Mouse (Mus musculus) embryonic fibroblast, embryonic 13.5 days (primary cell): ENCODE measurements around the gene Hspb1. TPM values are rescaled to one million over a fixed set of nuclear protein-coding genes. Genes with fewer than 3 reads are reported as not detected.

ENCODE experiments used
- H3K27ac ChIP-seq: 2 replicates; pipeline ENCODE4 v1.5.1; 2012; ENCODE audit warnings: low read length, control low read depth, inconsistent platforms; ENCODE audit not compliant: insufficient read depth
- H3K4me1 ChIP-seq: 2 replicates; pipeline ENCODE4 v1.6.1; 2011; ENCODE audit warnings: low read length; ENCODE audit not compliant: control insufficient read depth, insufficient read depth
- H3K4me3 ChIP-seq: 2 replicates; pipeline ENCODE4 v1.5.1; 2011; ENCODE audit warnings: mild to moderate bottlenecking, control low read depth, low read length; ENCODE audit not compliant: insufficient read depth
- CTCF ChIP-seq: IDR thresholded peaks from 2 replicates; pipeline ENCODE4 v1.5.1; 2011; ENCODE audit warnings: mild to moderate bottlenecking, control low read depth, low read length, moderate library complexity, borderline replicate concordance; ENCODE audit not compliant: insufficient read depth
- POLR2A ChIP-seq: IDR thresholded peaks from 2 replicates; pipeline ENCODE4 v1.6.1; 2011; ENCODE audit warnings: low read depth, mild to moderate bottlenecking, control low read depth, low read length, moderate library complexity
- polyA plus RNA-seq: library from polyadenylated mRNA; stranded (reverse); fragments of >200 nt; gene quantifications from 2 replicates; pipeline ENCODE4 v1.2.4, GENCODE M21; 2011; ENCODE audit warnings: low read depth; ENCODE audit not compliant: missing spikeins, insufficient read length

Gene Hspb1
- polyA plus RNA-seq, 1 experiment: 124 TPM

DNA sequence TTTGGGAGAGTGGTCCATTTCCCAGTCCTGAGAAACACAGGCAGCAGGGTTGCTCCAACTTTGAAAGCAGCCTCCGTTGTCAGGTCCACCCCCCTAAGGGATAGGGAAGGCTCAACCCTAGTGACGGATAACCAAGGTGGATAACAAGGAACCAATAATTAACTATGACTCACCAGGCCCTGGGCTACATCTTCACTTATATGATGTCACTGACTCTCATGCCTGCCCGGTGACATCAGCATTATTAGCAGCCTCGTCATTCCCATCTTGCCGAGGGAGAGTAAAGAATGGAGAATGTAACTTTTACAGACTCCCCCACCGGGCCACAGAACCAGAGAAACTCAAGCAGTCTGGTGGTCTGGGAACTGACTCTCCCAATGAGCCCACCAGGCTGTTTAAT lies 3.1 kb upstream of the Hspb1 start:
- H3K4me1 ChIP-seq: peaks cover 2% of the 10 kb centered on the region; the same call in 1 of the 2 replicates
- peak overlapping the region; percentile 24; the same call in 1 of the 2 replicates for H3K27ac ChIP-seq
- no peak for TF ChIP-seq POLR2A
- TF ChIP-seq CTCF: no peak
- no peak overlapping the region for H3K4me3 ChIP-seq

DNA sequence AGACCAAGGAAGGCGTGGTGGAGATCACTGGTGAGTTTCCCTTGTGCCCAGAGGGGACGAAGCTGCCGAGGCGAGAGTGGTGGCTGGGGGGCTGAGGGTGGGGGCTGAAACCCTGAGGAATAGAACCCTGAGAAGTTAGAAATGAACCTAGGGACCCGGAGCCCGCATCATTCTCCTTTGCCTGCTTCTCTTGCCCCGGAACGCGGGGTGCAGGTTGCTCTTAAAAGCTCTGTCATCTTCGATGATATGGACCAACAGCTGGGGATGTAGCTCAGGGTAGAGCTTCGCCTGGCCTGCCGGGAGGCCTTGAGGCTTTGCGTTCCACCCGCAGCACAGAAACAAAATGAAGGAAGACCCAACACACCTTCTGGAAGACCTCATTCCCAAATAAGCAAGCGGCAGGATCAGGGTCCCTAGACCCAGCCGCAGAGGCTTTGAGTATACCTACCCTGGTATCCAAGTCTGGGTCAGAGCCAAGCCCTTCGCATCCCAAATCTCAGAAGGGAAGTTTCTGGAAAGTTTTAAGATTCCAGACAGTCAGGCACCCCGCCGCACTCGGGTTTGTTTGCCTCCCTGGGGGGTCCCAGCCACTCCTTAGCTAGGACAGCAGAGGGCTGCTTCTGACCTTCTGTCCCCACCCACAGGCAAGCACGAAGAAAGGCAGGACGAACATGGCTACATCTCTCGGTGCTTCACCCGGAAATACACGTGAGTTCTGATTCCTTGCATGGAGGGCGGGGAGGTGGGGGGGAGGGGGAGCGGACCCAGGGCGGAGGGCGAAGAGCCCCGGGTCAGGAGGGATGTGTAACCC lies 891 bp downstream of the Hspb1 start:
- H3K4me1 ChIP-seq: peaks cover 2% of the 10 kb centered on the region; the same call in 1 of the 2 replicates
- H3K4me3 ChIP-seq: peak overlapping the region; percentile 68
- no peak overlapping the region; the same call in 1 of the 2 replicates for H3K27ac ChIP-seq
- TF ChIP-seq POLR2A: peak; percentile 47; the same call in 1 of the 2 replicates
- no peak for TF ChIP-seq CTCF

DNA sequence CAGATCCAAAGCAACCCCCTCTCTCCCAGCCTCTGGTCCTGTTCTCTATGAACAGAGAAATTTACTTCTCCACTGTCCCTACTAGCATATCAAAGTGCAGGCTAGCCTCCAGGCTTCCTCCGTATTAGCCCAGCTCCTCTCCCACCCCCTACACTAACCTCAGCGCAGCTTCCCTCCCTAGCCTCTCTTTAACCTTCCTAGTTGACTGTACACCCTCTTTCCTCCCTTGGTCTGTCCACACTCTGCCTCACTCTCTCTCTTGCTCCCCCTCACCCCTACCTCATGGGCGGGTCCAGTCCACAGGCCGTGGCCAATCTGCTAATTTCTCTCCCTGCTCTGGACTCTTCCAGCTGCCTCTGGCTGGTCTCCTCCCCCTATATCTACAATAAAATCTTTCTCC lies 2.6 kb downstream of the Hspb1 start:
- no peaks in the 10 kb centered on the region for H3K4me1 ChIP-seq

DNA sequence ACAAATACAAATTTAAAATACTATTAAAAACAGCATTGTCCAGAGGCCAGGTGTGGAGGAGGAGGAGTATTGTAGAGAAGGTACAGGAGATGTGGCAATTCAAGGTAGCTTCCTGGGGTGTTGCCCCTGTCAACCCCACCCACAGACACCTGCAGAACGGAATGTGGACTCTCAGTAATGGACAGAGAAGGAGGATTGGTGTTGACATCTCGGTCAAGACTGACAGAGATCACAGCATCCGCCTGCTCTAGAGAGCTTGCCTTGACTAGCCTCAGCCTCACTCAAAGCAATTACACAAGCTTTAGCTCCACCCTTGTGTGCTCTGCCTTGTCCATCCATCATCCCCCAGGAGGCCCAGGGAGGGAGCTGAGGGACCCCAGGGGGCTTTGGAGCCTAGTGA lies 3.2 kb downstream of the Hspb1 start:
- H3K4me3 ChIP-seq: no peak overlapping the region
- TF ChIP-seq POLR2A: no peak
- TF ChIP-seq CTCF: no peak
- no peak overlapping the region for H3K27ac ChIP-seq
- no peaks in the 10 kb centered on the region for H3K4me1 ChIP-seq

More for the DNA sequence above, 2.6 kb downstream of the Hspb1 start:
- Histone ChIP-seq H3K4me3 (no peak overlapping the region), H3K27ac (no peak overlapping the region)
- TF ChIP-seq CTCF (no peak), POLR2A (peak; percentile 31; the same call in 1 of the 2 replicates)

DNA sequence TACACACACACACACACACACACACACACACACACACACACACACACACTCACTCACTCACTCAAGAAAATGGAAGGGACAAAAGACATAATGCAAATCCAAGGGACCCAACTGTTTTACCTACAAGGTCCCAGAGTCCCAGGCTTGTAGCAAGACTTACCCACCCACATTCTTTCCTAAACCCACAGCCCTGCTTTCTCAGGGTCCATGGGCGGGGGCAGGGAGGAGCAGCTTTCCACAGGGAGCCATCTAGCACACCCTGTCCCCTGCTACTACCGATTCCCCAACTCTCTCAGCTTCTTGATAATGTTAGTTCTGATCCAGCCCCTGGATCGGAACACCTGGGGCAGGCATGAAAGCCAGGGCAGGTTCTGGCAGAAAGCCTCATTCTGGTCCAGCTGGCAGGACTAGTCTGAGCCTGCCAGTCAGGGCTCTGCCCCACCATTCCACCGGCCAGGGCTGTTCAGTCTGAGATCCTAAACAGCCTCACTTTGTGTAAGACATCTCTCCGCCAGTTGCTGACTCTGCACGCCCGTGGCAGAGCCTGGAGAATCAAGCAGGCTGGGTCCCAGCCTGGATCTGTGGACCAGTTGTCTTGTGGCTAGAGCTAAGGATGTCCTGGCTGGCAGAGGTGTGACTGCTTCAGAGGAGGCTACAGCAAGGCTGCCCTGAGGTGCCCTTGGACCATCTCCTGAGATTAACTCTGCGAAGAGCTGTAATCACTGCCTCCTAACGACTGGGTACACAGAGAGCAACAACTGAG lies 5.1 kb downstream of the Hspb1 start:
- H3K4me3 ChIP-seq: no peak overlapping the region
- TF ChIP-seq CTCF (no peak), POLR2A (no peak)
- no peak overlapping the region for H3K27ac ChIP-seq
- no peaks in the 10 kb centered on the region for H3K4me1 ChIP-seq

DNA sequence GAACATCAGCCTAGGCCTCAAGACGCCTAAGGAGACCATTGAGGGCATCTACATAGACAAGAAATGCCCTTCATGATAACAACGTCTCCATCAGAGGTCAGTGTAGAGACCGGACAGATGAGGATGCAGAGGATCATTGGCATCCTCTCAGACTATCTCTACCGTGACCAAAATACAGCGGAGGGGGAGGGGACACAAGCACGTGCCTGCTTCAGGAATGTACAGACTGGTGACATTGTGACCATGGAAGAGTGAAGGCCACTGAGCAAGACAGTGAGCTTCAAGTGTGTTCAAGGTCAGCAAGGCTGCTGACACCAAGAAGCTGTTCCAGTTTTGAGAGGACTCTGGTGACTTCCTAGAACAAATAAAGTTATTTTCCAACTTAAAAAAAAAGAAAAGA lies 7.2 kb downstream of the Hspb1 start:
- H3K4me3 ChIP-seq: no peak overlapping the region
- H3K27ac ChIP-seq: no peak overlapping the region
- no peaks in the 10 kb centered on the region for H3K4me1 ChIP-seq
- TF ChIP-seq CTCF (no peak), POLR2A (no peak)

DNA sequence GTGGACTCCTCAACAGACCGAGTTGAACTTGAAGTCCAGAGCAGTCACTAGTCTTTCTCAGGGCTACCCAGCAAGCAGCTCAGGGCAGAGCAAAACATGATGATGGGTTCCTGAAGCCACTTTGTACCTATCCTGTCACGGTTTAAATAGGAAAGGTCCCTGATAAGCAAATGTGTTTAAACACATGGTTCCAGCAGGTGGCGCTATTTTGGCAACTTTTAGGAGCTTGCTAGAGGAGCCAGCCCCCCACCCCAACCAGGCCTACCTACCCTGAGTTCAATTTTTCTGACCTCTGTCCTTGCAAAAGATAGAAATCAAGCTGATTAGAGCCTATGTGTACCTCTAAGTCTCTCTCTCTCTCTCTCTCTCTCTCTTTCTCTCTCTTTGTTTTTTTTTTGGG lies 10.3 kb downstream of the Hspb1 start:
- no peaks in the 10 kb centered on the region for H3K4me1 ChIP-seq
- TF ChIP-seq CTCF: no peak
- TF ChIP-seq POLR2A: no peak
- H3K4me3 ChIP-seq: no peak overlapping the region
- H3K27ac ChIP-seq: no peak overlapping the region

DNA sequence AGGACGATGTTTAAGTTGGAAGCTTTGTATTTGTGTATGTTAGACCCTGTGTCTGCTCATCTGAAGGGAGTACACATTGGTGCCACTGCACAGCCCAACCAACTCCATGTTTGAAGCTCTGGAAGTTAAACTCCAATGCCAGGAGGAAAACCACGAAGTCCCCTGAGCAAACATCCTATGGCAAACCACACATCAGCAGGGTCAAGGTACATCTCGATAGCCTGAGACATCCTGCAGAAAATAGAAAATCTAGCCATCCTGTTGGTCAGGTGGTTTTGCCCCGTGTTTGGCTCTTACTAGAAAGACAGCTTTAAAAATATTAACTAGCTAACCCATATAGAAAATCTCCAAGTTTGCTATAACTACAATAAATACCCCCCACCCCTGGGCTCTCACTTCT lies 11.3 kb downstream of the Hspb1 start:
- Histone ChIP-seq H3K27ac (no peak overlapping the region), H3K4me3 (no peak overlapping the region), H3K4me1 (no peaks in the 10 kb centered on the region)
- TF ChIP-seq POLR2A: no peak
- TF ChIP-seq CTCF: no peak

DNA sequence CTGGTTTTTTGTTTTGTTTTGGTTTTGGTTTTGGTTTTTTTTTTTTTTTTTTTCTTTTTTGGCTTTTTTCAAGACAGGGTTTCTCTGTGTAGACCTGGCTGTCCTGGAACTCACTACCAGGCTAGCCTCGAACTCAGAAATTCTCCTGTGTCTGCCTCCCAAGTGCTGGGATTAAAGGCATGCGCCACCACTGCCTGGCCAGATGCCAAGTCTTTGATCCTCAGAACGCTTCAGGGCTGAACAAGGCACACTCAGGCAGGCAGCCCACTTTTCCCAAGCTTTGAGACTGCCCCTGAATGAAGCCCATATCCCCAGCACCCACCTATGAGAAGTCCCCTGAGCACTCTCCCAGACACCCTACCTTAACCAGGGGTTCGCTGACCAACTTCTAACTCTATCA lies 12.1 kb downstream of the Hspb1 start:
- no peaks in the 10 kb centered on the region for H3K4me1 ChIP-seq
- no peak for TF ChIP-seq CTCF
- H3K4me3 ChIP-seq: no peak overlapping the region
- H3K27ac ChIP-seq: no peak overlapping the region

DNA sequence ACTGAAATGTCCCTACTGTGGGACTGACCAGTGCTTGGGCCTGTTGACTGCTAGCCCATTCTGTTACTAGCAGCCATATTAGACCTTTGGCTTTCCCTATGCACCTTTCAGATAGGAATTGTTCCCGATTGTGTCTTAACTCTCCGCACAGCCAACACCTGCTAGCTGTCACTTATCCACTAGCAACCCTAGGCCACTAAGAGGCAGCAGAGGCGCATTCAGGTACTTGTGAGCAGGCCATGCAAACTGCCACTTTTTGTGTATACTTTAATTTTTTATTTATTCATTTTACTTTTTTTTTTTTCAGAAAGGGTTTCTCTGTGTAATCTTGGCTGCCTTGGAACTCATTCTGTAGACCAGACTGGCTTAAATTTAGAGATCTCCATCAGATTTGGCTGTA lies 13.0 kb downstream of the Hspb1 start:
- H3K4me3 ChIP-seq: no peak overlapping the region
- no peak overlapping the region for H3K27ac ChIP-seq
- TF ChIP-seq CTCF (peak; percentile 40; the same call in 1 of the 2 replicates), POLR2A (no peak)
- no peaks in the 10 kb centered on the region for H3K4me1 ChIP-seq
